Mouse (Mus musculus) spleen, adult 2 months (tissue): Measurements from ENCODE around the gene Arf3. TPM values are rescaled to one million over a fixed set of nuclear protein-coding genes. Genes with fewer than 3 reads are reported as not detected.

Experiments used
- DNase-seq, 2 experiments: peaks; one replicate each; pipeline versions ENCODE4 v3.0.0 to v3.0.0-alpha.2; 2012 to 2021; ENCODE audit warnings: low spot score in 2 of 2, low read depth in 1 of 2
- H3K27ac ChIP-seq: fragments of 200-500 bp; 2 replicates; pipeline ENCODE4 v1.5.1; 2012; ENCODE audit warnings: low read length, inconsistent platforms; ENCODE audit not compliant: insufficient read depth
- H3K27me3 ChIP-seq: fragments of 200-500 bp; 2 replicates; pipeline ENCODE4 v1.6.1; 2012; ENCODE audit warnings: mild to moderate bottlenecking, moderate library complexity, low read length, inconsistent platforms; ENCODE audit not compliant: control insufficient read depth, insufficient read depth
- H3K36me3 ChIP-seq: fragments of 200-500 bp; 2 replicates; pipeline ENCODE4 v1.6.1; 2012; ENCODE audit warnings: mild to moderate bottlenecking, low read length, inconsistent platforms; ENCODE audit not compliant: control insufficient read depth, insufficient read depth
- H3K4me1 ChIP-seq: fragments of 200-500 bp; 2 replicates; pipeline ENCODE4 v1.6.1; 2011; ENCODE audit warnings: inconsistent platforms; ENCODE audit not compliant: control insufficient read depth, insufficient read depth, insufficient read length
- H3K4me3 ChIP-seq: fragments of 200-500 bp; 2 replicates; pipeline ENCODE4 v1.5.1; 2011; ENCODE audit warnings: mild to moderate bottlenecking, inconsistent platforms; ENCODE audit not compliant: insufficient read depth, insufficient read length; ENCODE audit errors: extremely low read depth
- CTCF ChIP-seq: fragments of 200-500 bp; IDR thresholded peaks from 2 replicates; pipeline ENCODE4 v1.5.1; 2011; ENCODE audit warnings: mild to moderate bottlenecking, inconsistent platforms; ENCODE audit not compliant: insufficient read depth, insufficient read length, insufficient replicate concordance; ENCODE audit errors: extremely low read depth
- POLR2A ChIP-seq: fragments of 200-500 bp; IDR thresholded peaks from 2 replicates; pipeline ENCODE4 v1.6.1; 2011; ENCODE audit warnings: low read depth, low read length, inconsistent platforms
- WGBS: fragments of 180-500 bp; shearing (Covaris S2); methylation state at CpG from one replicate; pipeline ENCODE4 v1.1.7; 2018; 5-methylcytosine and 5-hydroxymethylcytosine counted together
- polyA plus RNA-seq: library from polyadenylated mRNA; depleted of rRNA; stranded (reverse); fragments of >200 nt; gene quantifications from 2 replicates; pipeline ENCODE4 v1.2.3, GENCODE M21; 2012

Arf3 gene
- polyA plus RNA-seq, 1 experiment, result 65.2 TPM

GRCm38 (mm10) chr15:98797835-98798492, 35.0 kb upstream of the Arf3 start:
- peaks cover 9% of the 10 kb centered on the region for H3K27me3 ChIP-seq
- DNase-seq, result no peak
- peaks cover 3% of the 10 kb centered on the region; the same call in 1 of the 2 replicates for H3K4me1 ChIP-seq
- H3K36me3 ChIP-seq, result no peaks in the 10 kb centered on the region
- no peak for TF ChIP-seq CTCF
- no peak for TF ChIP-seq POLR2A
- 27% methylated on average over 28 of the region's 28 CpGs for WGBS
- H3K4me3 ChIP-seq, result no peak overlapping the region
- no peak overlapping the region for H3K27ac ChIP-seq

DNA sequence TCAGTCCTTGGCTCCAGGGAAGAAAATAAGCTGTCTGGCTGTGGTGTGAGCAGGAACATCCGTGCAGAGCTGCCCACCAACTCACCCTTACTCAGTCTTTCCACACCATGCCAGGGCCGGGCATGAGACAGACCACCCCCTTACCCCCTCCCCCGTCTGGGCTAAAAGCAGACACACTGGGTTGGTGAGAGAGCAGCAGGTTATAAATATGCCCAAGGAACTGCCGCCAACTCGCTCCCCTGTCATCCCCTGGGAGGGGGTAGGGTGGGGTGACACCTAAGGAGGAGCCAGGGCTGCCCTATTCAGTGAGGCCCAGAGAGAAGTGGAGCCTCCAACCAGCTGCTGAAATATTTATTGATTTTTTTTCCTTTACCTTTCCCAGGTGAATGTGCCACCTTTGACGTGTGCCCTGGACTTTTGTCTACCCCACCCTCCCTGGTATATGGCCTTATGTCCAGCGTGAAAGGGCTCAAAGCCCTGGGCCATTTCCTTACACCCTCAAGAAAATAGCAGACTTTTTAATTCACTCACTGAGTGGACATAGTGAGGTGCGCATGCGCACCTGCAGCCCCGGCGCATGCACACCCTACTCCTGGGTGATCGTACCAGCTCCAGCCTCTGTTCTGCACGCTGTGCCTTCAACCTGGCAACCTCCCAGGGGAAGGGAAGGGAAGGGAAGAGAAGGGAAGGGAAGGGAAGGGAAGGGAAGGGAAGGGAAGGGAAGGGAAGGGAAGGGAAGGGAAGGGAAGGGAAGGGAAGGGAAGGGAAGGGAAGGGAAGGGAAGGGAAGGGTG, 34.0 kb upstream of the Arf3 start:
- Histone ChIP-seq H3K4me1 (peaks cover 13% of the 10 kb centered on the region), H3K27me3 (peaks cover 15% of the 10 kb centered on the region), H3K36me3 (no peaks in the 10 kb centered on the region), H3K4me3 (no peak overlapping the region), H3K27ac (no peak overlapping the region)
- TF ChIP-seq CTCF (no peak), POLR2A (no peak)
- no peak for DNase-seq
- 12% methylated on average over 13 of the region's 13 CpGs for WGBS

- H3K27ac ChIP-seq, result no peak overlapping the region
- DNase-seq, result no peak
- WGBS, result 4% methylated on average over 13 of the region's 13 CpGs
- no peak overlapping the region for H3K4me3 ChIP-seq
- H3K4me1 ChIP-seq, result peaks cover 21% of the 10 kb centered on the region
- no peaks in the 10 kb centered on the region for H3K36me3 ChIP-seq
- no peak for TF ChIP-seq CTCF
- TF ChIP-seq POLR2A, result no peak
- H3K27me3 ChIP-seq, result peaks cover 43% of the 10 kb centered on the region
Measured at GRCm38 (mm10) chr15:98793141-98793698, 30.2 kb upstream of the Arf3 start.

DNA sequence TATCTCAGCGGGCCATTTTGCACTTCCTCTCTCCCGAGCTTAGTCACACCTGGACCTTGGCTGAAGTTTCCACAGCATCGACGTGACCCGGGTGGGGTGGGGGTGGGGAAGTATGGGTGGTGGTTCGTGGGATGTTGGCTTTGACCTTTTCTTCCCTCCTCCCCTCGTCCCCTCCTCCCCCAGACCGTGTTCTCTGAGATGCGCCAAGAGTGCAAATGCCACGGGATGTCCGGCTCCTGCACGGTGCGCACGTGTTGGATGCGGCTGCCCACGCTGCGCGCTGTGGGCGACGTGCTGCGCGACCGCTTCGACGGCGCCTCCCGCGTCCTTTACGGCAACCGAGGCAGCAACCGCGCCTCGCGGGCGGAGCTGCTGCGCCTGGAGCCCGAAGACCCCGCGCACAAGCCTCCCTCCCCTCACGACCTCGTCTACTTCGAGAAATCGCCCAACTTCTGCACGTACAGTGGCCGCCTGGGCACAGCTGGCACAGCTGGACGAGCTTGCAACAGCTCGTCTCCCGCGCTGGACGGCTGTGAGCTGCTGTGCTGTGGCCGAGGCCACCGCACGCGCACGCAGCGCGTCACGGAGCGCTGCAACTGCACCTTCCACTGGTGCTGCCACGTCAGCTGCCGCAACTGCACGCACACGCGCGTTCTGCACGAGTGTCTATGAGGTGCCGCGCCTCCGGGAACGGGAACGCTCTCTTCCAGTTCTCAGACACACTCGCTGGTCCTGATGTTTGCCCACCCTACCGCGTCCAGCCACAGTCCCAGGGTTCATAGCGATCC, 29.4 kb upstream of the Arf3 start:
- DNase-seq, result no peak
- Histone ChIP-seq H3K27me3 (peaks cover 38% of the 10 kb centered on the region), H3K4me1 (peaks cover 21% of the 10 kb centered on the region), H3K4me3 (no peak overlapping the region), H3K27ac (no peak overlapping the region), H3K36me3 (no peaks in the 10 kb centered on the region)
- TF ChIP-seq CTCF (no peak), POLR2A (no peak)
- 5% methylated on average over 75 of the region's 75 CpGs for WGBS

DNA sequence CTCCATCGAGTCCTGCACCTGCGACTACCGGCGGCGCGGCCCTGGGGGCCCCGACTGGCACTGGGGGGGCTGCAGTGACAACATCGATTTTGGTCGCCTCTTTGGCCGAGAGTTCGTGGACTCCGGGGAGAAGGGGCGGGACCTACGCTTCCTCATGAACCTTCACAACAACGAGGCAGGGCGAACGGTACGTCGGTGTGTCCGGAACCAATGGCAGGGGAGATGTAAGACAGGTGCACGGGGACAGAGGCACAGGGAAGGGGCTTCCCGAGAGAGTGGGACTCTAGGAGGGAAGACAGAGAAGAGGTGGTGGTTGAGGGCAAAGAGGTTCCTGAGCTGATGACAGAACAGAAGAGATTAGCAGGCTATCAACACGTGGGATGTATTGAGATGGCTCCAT, 28.8 kb upstream of the Arf3 start:
- 3% methylated on average over 23 of the region's 23 CpGs for WGBS
- Histone ChIP-seq H3K4me1 (peaks cover 21% of the 10 kb centered on the region), H3K27ac (no peak overlapping the region), H3K4me3 (no peak overlapping the region), H3K36me3 (no peaks in the 10 kb centered on the region), H3K27me3 (peaks cover 38% of the 10 kb centered on the region)
- DNase-seq, result no peak
- TF ChIP-seq CTCF (no peak), POLR2A (no peak)

DNA sequence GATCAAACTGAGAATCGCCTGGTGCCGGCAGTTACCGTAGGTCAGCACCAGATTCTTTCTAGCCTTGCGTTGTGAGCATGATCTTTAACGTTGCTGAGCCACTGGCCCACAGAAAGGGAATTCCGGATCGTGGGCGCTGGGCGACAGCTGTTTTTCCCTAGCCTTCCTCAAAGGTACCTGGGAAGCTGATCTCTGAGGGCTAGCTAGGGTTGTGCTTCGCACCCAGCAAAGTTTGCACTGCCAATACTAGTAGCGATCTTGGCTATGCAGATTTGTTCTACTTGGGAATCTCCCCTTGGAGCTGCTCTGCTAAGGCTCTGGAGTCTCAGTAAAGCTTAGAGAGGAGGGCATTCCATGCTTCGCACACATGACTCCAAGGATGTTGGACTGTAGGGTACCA, 28.2 kb upstream of the Arf3 start:
- Histone ChIP-seq H3K36me3 (no peaks in the 10 kb centered on the region), H3K4me3 (no peak overlapping the region), H3K27me3 (peaks cover 36% of the 10 kb centered on the region), H3K27ac (no peak overlapping the region), H3K4me1 (peaks cover 21% of the 10 kb centered on the region)
- no peak for TF ChIP-seq CTCF
- no peak for TF ChIP-seq POLR2A
- DNase-seq, result no peak
- WGBS, result 4% methylated on average over 12 of the region's 12 CpGs
